Mouse (Mus musculus) 3134 (cell line): ENCODE data around the gene Sc5d.

Experiments used
- DNase-seq: peaks from one replicate; pipeline ENCODE4 v3.0.0-alpha.2; 2011; ENCODE audit warnings: low spot score; ENCODE audit not compliant: insufficient read length; ENCODE audit errors: extremely low read depth

The Sc5d gene

GRCm38 (mm10) chr9:42264145-42264544 lies at the start of gene Sc5d:
Sc5d (minus strand) TSS chr9:42264256.
- DNase-seq, result peak; percentile 97

GRCm38 (mm10) chr9:42311311-42311710 lies 47.3 kb upstream of the Sc5d start:
- no peak for DNase-seq

DNA sequence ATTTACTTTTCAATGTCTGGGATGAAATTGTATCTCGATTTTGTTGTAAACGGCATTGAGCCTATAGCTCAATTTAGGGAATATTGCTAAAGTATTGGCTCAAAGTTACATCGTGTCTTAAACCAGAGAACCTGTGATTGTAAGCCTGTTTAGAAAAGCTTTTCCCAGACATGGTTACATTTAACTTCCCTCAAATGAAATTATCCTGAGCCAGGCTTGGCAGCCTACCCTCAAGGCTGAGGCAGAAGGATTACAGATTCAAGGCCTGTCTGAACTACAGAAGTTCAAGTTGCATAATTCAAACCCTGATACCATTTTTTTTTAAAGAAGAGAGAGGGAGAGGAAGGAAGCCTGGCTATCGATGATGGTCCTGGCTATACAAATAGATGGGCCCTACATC lies 39.8 kb upstream of the Sc5d start:
- DNase-seq, result no peak

GRCm38 (mm10) chr9:42301082-42301633 lies 37.1 kb upstream of the Sc5d start:
- no peak for DNase-seq

DNA sequence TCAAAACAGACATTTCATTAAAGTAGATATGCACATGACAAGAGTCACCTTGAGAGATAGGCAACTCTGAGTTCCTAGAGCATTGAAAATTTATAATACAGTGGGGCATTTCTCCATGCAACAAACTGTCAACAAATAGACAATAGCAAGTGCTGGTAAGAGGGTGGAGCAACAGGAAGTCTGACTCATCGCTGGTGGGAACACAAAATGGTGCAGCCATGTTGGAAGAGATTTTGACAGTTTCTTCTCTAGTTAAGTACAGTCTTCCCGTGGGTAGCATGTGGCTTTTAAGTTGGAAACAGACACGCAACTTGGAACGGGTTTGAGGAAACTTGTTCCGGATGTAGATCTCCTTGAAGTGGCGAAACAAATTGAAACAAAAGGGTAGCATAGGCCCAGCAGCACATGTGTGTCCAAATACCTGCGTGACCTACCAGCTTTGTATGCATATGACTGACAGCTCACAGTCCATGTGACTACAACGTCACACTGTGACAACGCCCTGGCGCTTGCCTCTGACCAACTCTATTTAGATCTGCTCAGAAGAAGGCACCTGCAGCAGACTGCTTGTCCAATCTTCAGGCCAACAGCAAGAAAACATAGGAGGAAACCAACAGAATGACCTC lies 32.4 kb upstream of the Sc5d start:
- no peak for DNase-seq

DNA sequence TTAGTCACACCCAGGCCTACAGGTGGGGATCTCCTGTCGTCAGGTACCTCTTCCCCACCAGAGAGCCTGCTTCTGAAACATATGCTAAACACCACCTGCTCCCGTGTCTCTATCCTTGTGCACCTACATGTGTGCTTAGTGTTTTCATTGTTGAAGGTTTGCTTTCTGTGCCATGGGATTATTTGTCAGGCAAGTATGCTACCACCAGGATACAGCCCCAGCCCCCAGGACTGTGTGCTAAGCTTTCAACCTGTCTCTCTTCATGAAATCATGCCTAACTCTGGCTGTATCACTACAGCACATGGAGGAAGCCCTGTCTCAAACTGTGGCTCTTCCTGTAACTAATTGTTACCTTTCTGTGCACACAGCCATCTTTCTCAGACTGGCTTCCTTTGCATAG lies 30.1 kb upstream of the Sc5d start:
- DNase-seq, result no peak

DNA sequence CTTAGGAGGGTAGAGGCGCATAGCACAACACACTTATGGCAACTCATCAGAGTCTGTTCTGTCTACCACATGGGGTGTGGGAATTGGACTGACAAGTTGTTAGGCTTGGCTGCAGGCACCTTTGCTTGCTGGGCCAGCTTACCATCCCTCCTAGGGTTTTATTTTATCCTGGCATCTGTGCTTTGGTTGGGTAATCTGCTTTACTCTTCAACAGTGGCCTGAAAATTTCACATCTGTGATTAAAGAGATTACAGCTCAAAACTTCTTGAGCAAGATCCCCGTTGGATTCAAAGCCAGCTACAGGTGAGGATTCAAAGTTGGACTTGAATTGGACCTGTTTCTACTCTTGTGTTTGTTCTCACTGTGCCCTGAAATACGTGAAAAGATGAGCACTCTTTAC lies 29.5 kb upstream of the Sc5d start:
- DNase-seq, result no peak

DNA sequence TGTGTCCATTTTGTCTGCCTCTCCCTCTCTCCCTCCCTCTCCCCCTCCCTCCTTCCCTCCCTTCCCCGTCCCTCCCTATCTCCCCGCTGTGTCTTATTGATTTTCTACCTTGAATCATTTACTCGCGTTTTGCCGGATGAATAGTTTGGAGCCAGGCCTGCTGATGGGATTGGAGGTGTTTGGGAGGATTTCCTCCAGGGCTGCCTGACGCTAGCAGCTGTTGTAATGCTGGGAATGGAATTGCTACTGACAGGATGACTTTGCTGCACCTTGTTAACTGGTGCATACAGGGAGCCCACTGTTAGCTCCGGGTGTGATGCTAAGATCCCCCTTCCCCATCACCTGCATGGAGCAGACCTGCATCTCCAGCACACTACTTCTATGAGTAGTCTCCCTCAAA lies 29.0 kb upstream of the Sc5d start:
- DNase-seq, result no peak

DNA sequence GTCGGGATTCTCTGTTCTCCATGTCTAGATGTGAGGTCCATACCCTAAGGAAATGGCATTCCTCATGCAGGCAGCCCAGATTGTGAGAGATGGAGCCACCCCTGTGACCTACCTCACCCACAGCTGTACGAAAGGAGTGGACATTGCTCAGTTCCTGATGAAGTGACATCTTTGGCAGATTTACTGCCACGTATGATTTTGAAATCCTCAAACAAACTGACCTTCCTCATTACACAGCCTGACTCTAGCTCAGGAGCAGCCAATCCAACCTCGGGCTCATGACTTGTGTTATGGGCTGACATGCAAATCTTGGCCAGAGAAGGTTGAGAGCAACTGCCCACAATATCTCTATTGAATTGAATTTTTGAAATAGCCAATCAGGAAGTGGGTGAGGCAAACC lies 15.6 kb upstream of the Sc5d start:
- no peak for DNase-seq

- no peak for DNase-seq
These were observed 14.0 kb upstream of the Sc5d start for GRCm38 (mm10) chr9:42278046-42278445.

- no peak for DNase-seq
These were observed 13.6 kb upstream of the Sc5d start for GRCm38 (mm10) chr9:42277606-42278005.

DNA sequence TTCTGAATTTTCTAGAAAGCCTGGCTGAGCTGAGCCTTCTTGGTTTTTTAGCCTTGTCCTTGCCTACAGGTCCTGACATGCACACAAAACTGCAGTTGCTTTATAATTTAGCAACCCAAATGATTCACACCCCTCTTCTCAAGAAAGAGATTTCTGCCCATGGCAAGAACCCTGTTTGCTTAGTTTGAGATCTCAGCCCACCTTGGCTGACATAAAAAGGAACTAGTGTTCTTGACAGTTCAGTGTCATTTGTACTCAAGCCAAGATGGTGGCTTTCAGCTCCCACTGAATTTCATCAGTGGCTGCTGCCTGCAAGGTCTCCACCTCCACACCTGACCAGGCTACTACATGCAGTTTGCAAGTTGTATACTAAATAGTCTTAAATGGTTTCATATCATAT lies 13.1 kb upstream of the Sc5d start:
- DNase-seq, result no peak

- no peak for DNase-seq
These were observed 11.7 kb upstream of the Sc5d start for GRCm38 (mm10) chr9:42275761-42276145.

DNA sequence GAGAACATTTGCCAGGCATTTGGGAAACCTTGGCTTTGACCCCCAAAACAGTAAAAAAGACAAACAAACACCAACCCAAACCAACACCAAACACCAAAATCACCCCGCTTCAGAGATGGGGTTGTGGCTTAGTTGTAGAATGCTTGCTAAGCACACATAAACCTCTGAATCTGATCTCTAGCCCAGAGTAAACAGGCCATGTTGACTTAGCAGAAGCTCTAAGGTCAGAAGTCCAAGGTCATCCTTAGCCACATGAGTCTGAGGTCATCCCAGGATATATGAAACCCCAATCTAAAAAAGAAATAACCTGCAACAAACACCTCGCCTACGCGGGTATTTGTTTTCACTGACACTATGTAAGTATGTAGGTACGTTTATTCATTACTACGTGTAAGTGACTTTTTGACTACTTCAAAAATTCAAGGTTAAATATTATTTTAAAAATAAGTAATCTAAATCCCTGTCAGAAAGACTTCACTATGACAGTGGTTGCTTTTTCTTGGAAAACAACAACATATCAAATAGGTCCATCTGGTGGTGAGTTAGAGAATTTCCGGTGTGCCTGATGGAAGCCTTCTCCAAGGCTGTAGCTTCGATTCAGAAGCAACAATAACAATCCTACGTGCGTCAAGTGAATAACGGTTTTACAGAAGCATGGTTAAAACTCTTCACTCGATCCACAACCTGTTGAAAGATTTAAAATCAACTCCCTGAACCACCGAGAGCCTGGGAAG lies 11.1 kb upstream of the Sc5d start:
- DNase-seq, result no peak

DNA sequence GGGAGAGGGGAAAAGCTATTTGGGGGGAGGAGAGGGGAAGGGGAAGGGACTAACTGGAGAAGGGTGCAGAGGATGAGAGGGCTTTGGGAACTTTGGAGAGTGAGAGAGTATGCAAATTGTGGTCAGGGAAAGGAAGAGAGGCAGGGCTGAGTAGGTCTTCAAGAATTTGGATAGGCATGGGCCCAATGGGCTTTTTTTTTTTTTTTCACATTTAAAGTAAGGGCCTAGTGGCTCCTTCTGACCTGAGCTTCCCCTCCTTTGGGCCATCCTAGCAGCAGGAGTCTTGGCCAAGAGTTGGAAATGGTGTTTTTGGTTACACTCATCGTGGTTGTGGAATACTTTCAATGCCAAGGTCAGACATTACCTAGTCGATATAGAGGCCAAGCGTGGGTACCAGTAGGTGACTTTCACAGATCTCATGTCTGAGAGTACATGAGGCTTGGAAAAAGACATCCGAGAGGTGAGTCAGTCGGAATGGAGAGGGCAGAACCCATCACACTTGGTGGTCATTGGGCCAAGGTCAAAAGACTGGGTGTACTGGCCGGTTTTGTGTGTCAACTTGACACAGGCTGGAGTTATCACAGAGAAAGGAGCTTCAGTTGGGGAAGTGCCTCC lies 9.7 kb upstream of the Sc5d start:
- DNase-seq, result peak; percentile 42

GRCm38 (mm10) chr9:42273174-42273573 lies 9.1 kb upstream of the Sc5d start:
- DNase-seq, result no peak

DNA sequence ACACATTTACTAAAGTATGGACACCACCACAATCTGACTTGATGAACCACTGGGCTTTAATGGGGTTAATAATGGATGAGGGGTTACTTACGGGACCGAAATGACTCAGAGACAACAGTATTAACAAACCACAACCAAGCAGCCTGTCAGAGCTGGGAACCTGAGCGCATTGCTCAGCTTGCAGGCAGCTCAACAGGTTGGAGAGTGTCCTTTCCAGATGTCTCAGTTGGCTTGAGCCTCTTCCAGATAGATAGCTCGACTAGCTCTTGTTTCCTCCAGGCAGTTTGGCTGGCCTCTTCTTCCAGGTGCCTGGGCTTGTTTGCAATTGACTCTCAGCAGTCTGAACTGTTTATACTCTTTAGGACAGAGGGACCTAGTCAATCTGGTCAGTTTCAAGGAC lies 8.6 kb upstream of the Sc5d start:
- DNase-seq, result peak; percentile 36

DNA sequence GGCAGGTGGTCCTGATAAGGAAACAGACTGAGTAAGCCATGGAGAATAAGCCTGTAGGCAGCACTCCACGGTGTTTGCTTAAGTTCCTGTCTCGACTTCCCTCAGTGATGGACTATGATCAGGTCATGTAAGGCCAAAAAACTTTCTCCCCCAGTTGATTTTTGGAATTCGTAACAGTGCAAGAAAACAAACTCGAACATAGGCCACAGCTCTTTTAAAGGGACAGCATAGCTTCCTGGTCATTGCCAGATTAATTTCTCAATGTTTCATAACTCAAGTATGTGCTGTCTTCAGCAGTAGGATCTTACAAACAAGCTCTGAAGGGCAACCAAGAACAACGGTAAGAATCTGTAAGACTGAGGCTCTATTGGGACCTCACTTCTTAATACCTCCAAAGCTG lies 7.4 kb upstream of the Sc5d start:
- DNase-seq, result no peak

- no peak for DNase-seq
These were observed 6.6 kb upstream of the Sc5d start for GRCm38 (mm10) chr9:42270617-42271016.

GRCm38 (mm10) chr9:42270081-42270480 lies 6.0 kb upstream of the Sc5d start:
- DNase-seq, result no peak

DNA sequence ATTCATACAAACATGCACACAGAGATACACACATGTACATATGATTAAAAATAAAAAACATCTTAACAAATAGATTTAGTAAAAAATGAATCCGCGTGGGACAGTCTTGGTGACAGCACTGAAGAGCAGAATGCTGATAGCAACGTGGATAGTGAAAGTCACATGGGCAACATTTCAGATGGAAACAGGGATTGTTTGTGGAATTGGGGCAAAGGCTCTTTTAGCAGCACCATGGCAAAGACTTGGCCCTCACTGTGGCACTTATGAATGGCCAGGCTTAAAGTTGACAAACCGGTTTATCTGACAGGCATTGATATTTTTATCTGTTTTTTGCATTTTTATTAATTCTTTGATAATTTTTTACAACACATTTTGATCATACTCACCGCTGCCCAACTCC lies 4.3 kb upstream of the Sc5d start:
- DNase-seq, result no peak

DNA sequence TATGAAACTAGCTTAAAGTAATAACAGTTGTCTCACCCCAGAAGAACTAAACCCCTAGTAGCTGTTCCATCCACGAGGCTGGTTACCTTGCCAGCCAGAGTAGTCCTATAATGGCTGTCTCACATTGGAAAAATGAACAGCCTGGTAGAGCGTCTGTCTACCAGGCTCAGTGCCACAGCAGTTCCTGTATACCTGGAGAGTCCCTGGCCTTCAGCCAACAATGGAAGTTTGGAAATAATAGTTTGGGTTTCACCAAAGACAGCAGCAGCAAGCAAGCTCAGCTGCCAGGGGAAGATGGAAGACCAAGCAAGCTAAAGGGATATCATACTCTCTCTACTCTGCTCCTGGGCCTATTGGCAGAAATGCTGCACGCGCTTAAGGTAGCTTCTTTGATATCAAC lies 1.3 kb upstream of the Sc5d start:
- DNase-seq, result no peak
